Comparison of ENCODE assay signal across 8 mouse cellular contexts in genomic region chr5:77217724-77218123, GRCm38 (mm10). TPM values are rescaled to one million over a fixed set of nuclear protein-coding genes. Genes with fewer than 3 reads are reported as not detected.
DNase-seq lines count a peak whose midpoint lies in the region; ATAC-seq lines count a peak whose summit lies in the region.
"Had no signal": no experiment of that assay in that cellular context is flagged by ENCODE, and none has a peak within 500 bp of the region (broad histone marks: within the 10 kb centered on the region; RNA-seq: fewer than 3 reads in every experiment).

No protein-coding gene starts in this region.

- no peak overlapping the region; the same call in 1 of the 2 replicates for H3K9ac ChIP-seq in lung, embryonic 16.5 days (ENCODE audit: low read length)
- no peak overlapping the region for H3K9ac ChIP-seq in embryonic facial prominence, embryonic 13.5 days

- 0 out of 2 replicates have a peak, but pooled peaks have one; percentile 28 for ATAC-seq in lung, embryonic 16.5 days (ENCODE audit: low read depth)
- ATAC-seq in embryonic facial prominence, embryonic 13.5 days (ENCODE audit: insufficient number of reproducible peaks, insufficient read depth, low FRiP score, low TSS enrichment, low read depth): no peak
- ATAC-seq in inflammation-experienced regulatory T-cells, adult 6 months: peak; percentile 82

- H3K27ac ChIP-seq in lung, embryonic 16.5 days (ENCODE audit: low read length): no peak overlapping the region
- H3K27ac ChIP-seq in embryonic facial prominence, embryonic 13.5 days: no peak overlapping the region

- H3K4me1 ChIP-seq in lung, embryonic 16.5 days (replicated peaks; ENCODE audit: control insufficient read depth, insufficient read depth, low read length): peaks cover 4% of the 10 kb centered on the region; the same call in 1 of the 2 replicates
- 0 out of 2 replicates have a peak, but pooled peaks cover 4% of the 10 kb centered on the region for H3K4me1 ChIP-seq in embryonic facial prominence, embryonic 13.5 days

- 7% methylated on average over 2 of the region's 2 CpGs for whole genome bisulfite sequencing in lung, embryonic 16.5 days
- 20% methylated on average over 2 of the region's 2 CpGs for WGBS in embryonic facial prominence, embryonic 13.5 days

- H3K9me3 ChIP-seq in lung, embryonic 16.5 days (ENCODE audit: control insufficient read depth, low read length): no peaks in the 10 kb centered on the region; the same call in 1 of the 2 replicates
- no peaks in the 10 kb centered on the region for H3K9me3 ChIP-seq in embryonic facial prominence, embryonic 13.5 days

- H3K36me3 ChIP-seq in lung, embryonic 16.5 days (ENCODE audit: control insufficient read depth, insufficient read depth, low read length): no peaks in the 10 kb centered on the region
- H3K36me3 ChIP-seq in embryonic facial prominence, embryonic 13.5 days: no peaks in the 10 kb centered on the region

- H3K4me2 ChIP-seq in lung, embryonic 16.5 days (ENCODE audit: low read depth, low read length): peak overlapping the region; percentile 45; the same call in 1 of the 2 replicates
- peak overlapping the region; percentile 37; the same call in 1 of the 2 replicates for H3K4me2 ChIP-seq in embryonic facial prominence, embryonic 13.5 days

- peak overlapping the region; percentile 43; the same call in 1 of the 2 replicates for H3K4me3 ChIP-seq in lung, embryonic 16.5 days (ENCODE audit: low read length)
- H3K4me3 ChIP-seq in embryonic facial prominence, embryonic 13.5 days: no peak overlapping the region

- no peaks in the 10 kb centered on the region for H3K27me3 ChIP-seq in lung, embryonic 16.5 days (ENCODE audit: control insufficient read depth, insufficient read depth, low read depth, low read length)
- no peaks in the 10 kb centered on the region for H3K27me3 ChIP-seq in embryonic facial prominence, embryonic 13.5 days

- DNase-seq in lung, postnatal 25 days (ENCODE audit: low spot score): no peak
- peak; percentile 46 for DNase-seq in naive thymus-derived CD4-positive, alpha-beta T cell, adult 2 months (ENCODE audit: low read depth)
- no peak for DNase-seq in ovary, postnatal 14 days (ENCODE audit: low spot score)
- DNase-seq in layer of hippocampus, postnatal 25 days (ENCODE audit: extremely low spot score in 1 of 2, low spot score in 1 of 2): no peak

RNA-seq across cellular contexts. Expression of gene Spink2, which starts 6.5 kb away (rescaled TPM):
- polyA plus RNA-seq in lung, embryonic 16.5 days (2015; fragmentation: Nextera tagmentation; extraction: Ambion mirVana): 2.7 and 3.8 TPM in 2 replicates
- 0.72 and 0.91 TPM in 2 replicates for polyA plus RNA-seq in embryonic facial prominence, embryonic 13.5 days (2015; fragmentation: Nextera tagmentation; extraction: Ambion mirVana)
- polyA plus RNA-seq in inflammation-experienced regulatory T-cells, adult 6 months (2017; shearing (Covaris generic)): under 1 TPM in 1 of 3 experiments, not detected in 2; 0.63 TPM
- total RNA-seq in layer of hippocampus, postnatal 25 days (2021): not detected
- total RNA-seq: gastrocnemius, adult 18-20 months had no signal

RNA-seq across cellular contexts. Expression of gene Rest, which starts 47.6 kb away (rescaled TPM):
- polyA plus RNA-seq in lung, embryonic 16.5 days (2015; fragmentation: Nextera tagmentation; extraction: Ambion mirVana): 29.0 and 30.0 TPM in 2 replicates
- polyA plus RNA-seq in embryonic facial prominence, embryonic 13.5 days (2015; fragmentation: Nextera tagmentation; extraction: Ambion mirVana): 55.9 and 57.5 TPM in 2 replicates
- 10 to 100 TPM; 11.8 to 18.0 (median 17.7) TPM for polyA plus RNA-seq in inflammation-experienced regulatory T-cells, adult 6 months (2017; shearing (Covaris generic))
- total RNA-seq in layer of hippocampus, postnatal 25 days (2021): 1 to 10 TPM; 4.4 to 5.4 TPM
